Mouse (Mus musculus): ENCODE data around the gene Amd1.

DNA sequence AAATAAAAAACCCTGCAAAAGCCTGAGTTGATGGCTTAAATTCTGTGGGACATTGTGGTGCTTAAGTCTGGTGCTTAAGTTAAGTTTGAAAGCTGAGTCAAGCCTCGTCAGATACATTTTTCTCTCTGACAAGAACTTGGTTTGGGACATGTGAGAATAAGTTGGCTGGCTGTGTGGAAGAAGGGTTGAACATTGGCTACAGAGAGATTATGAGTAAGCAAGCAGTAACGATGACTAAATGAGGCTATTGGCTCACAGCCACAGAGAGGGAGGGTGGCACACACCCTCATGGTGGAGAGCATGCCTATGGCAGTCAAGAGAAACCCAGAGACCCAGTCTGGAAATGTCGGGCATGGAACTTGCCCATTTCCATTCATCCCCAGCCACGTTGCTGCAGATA is 38.3 kb downstream of the Amd1 start:
- TF ChIP-seq POLR2A (IDR thresholded peaks at IDR 0.05; ENCODE audit: borderline replicate concordance, insufficient read depth, low read length) (no peak), CTCF (IDR thresholded peaks at IDR 0.05; ENCODE audit: borderline replicate concordance, insufficient read depth, low read depth, low read length) (no peak)

Measured in cerebellum, adult 2 months (tissue).